Mouse (Mus musculus) gastrocnemius, adult 18-20 months (tissue): ENCODE measurements around the gene Alkbh2. TPM values are rescaled to one million over a fixed set of nuclear protein-coding genes. Genes with fewer than 3 reads are reported as not detected.

Experiments used
- DNase-seq: peaks from one replicate; pipeline ENCODE4 v3.0.0; 2021; ENCODE audit warnings: low spot score
- total RNA-seq, 2 experiments: library from RNA; stranded (reverse); gene quantifications; 2 replicates each; pipeline ENCODE4 v1.2.3; 2021

Gene Alkbh2
- total RNA-seq, 2 experiments from 2014 or later = 0.53 to 1.0 TPM

GRCm38 (mm10) chr5:114146028-114146888 is 18.2 kb upstream of the Alkbh2 start, which contains the start of gene Acacb:
Gene Acacb (plus strand): TSS chr5:114146535.
- peak; percentile 83 for DNase-seq

DNA sequence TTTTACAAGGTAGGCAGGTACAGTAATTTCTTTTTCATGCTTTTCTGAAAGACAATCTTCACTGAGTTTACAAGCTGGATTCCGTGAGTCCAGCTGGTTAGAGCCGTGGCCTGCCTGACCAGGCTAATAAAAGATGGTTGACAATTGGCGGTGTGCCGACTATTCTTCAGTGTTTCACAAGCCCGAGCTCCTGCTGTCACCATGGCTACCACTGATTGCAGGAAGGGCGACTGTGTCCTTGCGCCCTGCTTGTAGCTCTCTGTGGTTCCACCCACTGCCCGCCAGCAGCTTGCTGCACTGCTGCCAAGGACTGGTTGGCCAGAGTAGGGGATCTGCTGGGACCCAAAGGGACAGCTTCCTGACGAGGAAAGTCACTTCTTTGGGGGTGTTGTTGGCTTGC is 11.2 kb upstream of the Alkbh2 start:
- peak; percentile 61 for DNase-seq

- no peak for DNase-seq
These were observed 10.5 kb upstream of the Alkbh2 start for GRCm38 (mm10) chr5:114138277-114139164.

DNA sequence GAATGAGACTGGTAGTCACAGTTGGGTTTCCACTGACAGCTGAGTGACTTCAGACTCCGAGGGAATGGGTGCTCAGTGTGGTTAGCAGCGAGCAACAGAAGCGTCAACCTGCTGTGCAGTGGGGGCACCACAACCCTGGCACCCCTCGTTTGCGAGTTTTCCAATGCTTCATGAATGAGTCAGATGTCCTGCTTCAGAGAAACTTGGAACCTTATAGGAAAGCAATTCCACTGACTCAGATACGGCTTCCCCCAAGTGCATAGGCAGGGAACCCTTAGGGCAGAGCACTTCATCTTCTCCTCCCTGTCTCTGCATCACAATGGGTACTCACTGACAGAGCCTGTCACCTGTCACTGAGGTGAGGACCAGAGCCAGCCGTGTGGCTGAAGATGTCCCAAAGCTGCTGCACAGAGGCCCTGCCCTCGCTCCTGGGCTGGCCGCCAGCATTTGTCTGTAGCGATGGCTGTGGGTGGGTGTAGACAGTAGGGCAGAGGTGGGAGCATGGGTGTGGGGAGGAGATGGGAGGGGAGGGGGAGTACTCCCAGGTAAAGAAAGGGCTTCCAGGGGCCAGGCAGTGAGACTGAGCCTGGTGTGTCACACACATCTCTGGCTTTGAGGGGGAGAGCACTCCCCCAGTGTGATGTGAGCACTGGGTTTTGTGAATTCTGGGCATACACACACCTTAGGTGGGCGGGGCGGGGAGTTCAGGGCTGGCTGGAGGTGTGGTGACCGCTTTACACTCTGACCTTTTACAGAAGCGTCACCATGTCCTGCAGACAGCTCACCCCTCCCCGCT is 9.7 kb upstream of the Alkbh2 start:
- no peak for DNase-seq

DNA sequence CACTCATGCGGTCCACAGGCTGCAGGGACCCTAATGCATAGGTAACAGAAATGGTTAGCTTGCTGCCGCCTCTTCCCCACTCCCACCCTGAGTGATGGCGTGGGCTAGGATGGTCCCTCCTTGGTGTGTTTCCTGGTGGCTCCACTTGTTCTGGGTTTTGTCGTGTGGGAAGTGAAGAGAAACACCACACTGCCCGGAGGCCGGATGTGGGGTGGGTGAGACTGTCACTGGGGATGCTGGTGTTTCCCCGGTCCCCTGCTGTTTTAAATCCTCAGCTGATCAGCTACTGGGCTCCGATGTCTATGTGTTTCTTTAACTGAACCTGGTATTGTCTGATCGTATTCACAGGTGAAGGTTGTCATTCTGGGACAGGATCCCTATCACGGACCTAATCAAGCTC is 7.5 kb upstream of the Alkbh2 start:
- no peak for DNase-seq

DNA sequence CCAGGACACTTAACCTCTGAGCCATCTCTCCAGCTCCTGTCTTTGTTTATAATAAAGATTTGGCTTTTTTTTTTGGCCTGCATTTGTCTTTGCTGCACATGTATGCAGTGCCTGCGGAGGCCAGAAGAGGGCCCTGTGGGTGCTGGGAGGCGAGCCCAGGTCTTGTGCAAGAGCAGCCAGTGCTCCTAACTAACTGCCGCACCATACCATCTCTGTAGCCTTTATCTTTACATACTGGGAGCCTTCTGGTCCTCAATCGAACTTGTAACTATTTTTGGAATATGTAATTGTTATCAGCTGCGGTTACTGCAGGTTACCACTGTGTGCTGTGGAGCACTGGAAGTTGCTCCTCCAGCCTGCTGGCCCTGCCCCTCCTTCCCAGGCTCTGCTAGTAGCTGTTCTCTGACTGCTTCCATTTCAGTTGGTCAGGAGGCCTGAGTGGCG is 6.1 kb upstream of the Alkbh2 start:
- DNase-seq = peak; percentile 71

- DNase-seq = no peak
These were observed 4.8 kb upstream of the Alkbh2 start for GRCm38 (mm10) chr5:114132841-114133240.

DNA sequence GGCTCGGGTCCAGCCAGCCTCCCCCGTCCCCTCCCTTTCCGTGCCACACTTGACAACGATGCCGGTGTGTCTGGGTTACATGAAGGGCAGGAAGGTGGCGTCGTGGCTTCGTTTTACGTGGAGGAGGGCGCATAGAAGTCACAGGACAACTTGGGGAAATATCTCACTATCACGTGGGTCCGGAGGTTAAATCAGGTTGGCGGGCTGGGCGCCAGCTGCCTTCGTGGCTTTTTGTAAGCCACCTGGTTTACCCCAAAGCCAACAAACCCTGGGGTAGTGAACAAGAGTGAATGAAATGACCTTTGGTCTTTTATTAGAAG is 3.5 kb upstream of the Alkbh2 start:
- DNase-seq = peak; percentile 64

DNA sequence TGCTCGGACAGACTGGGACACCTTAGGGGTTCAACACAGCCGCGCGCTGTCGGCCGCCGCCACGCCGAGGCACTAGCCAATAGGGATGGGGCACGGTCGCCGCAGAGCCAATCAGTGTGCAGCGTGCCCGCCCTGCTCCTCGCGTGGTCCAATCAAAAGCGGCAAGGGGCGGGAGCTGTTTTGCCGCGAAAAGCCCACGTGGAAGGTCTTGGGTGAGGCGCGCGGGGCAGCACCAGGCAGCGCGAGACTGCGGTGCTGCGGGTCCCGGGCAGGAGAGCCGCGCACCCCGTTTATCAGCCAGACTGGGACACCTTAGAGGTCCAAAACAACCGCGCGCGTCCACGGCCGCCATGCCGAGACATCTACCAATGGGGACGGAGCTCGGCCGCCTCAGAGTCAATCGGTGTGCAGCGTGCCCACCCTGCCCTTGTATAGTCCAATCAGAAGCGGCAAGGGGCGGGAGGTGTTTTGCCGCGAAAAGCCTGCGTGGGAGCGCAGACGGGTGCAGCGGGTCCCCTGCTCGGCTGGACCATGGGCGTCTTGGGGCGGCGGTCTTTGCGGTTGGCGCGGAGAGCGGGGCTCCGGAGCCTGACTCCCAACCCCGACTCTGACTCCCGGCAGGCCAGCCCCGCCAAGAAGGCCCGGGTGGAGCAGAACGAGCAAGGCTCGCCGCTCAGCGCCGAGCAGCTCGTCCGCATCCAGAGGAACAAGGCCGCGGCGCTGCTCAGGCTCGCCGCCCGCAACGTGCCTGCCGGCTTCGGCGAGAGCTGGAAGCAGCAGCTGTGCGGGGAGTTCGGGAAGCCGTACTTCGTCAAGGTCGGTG is 2.9 kb upstream of the Alkbh2 start:
- DNase-seq = peak; percentile 93

- DNase-seq = no peak
These were observed 2.2 kb upstream of the Alkbh2 start, which contains the start of gene Ung for GRCm38 (mm10) chr5:114130211-114130605. Gene Ung (plus strand): TSS chr5:114130386.

DNA sequence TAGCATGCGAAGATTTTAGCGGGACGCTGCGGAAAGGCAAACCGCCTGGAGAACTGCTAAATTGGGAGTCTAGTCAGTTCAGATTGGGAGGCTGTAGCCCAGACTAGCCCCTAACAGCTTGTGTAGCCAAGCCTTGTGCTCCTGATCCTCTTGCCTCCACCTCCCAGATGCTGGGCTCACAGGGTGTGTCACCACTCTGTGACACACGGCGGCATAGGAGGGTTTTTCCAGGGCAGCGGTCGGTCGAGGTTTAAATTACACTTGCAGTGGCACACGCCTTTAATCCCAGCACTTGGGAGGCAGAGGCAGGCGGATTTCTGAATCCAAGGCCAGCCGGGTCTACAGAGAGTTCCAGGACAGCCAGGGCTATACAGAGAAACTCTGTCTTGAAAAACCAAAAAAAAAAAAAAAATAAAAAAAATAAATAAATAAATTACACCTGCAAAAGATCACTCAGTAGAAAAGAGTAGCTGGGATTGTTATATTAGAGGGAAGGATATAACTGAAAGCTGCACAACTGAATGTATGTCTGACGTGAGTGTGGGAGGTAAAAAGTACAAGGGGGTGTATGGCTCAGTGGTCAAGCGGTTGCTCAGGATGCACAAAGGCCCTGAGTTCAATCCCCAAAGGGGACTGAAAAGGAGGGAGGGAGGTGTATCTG is 1.7 kb upstream of the Alkbh2 start:
- DNase-seq = no peak

DNA sequence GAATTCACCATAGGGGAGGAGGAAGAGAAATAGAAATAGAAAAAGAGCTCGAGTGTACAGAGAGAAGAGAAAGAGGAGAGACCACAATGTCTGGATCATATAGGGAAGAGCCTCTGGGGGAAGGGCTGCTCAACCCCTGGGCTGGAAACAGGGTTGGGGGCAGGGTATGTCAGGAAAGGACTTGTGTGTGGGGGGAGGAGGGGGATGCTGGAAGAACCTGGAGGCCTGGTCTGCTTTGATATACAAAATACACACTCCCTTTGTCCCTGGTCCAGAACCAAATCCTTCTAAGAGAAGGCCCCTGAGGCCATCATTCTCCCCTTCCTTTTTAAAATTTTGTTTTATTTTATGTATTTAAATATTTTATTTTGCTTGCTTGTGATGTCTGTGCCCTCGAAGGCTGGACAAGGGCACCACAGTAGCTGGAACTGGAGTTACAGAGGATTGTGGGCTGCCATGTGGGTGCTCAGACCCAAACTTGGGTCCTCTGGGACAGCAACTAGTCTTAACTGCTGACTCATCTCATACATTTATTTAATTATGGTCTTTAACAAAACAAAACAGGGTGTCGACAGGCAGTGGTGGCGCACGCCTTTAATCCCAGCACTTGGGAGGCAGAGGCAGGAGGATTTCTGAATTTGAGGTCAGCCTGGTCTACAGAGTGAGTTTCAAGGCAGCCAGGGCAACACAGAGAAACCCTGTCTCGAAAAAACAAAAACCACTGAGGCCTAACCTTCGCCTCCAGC is 1.3 kb downstream of the Alkbh2 start:
- no peak for DNase-seq

GRCm38 (mm10) chr5:114126008-114126407 is 2.0 kb downstream of the Alkbh2 start:
- no peak for DNase-seq

GRCm38 (mm10) chr5:114119806-114120205 is 8.2 kb downstream of the Alkbh2 start:
- no peak for DNase-seq

DNA sequence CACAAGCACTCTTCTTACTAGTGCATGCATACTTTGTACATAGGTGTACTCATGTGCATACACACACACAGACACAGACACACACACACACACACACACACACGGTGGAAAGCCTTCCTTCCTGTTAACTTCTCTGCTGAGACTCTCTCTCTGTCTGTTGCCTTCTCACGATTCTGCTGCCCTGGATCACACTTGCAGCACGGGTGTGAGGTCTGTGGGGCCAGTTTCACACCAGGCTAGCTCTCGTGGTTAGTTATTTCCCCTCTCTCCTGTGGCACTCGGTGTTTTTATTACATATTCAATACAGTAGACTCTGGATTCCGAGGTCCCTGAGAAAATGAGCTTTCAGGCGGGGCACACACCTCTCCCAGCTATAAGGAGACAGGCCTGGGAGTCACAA is 11.4 kb downstream of the Alkbh2 start:
- no peak for DNase-seq

DNA sequence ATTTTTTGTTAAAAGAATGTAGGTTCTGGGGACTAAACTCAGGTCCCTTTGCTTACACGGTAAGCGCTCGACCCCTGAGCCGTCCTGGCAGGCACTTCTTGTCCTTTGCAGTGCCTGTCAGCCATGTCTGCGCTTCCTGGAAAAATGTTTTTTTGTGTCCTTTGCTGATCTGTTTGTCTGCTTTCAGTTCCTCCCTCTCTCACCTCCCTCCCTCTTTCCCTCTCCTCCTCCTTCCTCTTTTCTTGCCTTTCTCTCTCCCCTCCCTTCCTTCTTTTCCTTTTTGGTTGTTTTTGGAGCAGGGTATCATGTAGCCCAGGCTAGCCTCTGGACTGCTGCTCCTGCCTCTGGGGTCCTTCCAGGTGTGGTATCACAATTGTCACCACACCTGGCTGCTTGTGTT is 13.0 kb downstream of the Alkbh2 start:
- DNase-seq = no peak

DNA sequence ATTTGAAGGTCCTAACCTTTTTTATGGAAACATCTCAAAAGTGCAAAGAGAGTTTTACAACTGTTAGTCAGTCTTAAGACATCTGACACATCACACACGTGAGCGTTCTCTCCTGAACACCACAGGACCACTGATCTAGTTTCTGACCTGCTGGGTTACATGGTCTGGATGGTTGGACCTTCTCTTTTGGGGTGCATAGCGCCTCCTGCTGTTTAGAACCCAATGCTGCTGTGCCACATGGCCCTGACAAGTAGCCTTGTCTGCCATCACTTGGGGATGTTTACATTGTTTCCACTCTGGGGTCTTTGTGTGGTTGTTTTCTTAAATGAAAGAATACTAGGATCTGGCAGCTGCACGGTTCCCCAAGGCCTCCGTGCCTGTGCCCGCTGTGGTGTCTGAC is 14.7 kb downstream of the Alkbh2 start:
- no peak for DNase-seq

- no peak for DNase-seq
These were observed 21.6 kb downstream of the Alkbh2 start for GRCm38 (mm10) chr5:114106391-114106935.

- no peak for DNase-seq
These were observed 25.2 kb downstream of the Alkbh2 start for GRCm38 (mm10) chr5:114102807-114103206.
